Mouse (Mus musculus) limb, embryonic 13.5 days (tissue): ENCODE results near the gene B3gnt9. TPM values are rescaled to one million over a fixed set of nuclear protein-coding genes. Genes with fewer than 3 reads are reported as not detected.

Experiments
- ATAC-seq: fragments of 200-750 bp; cut with Nextera tagmentation; 2 replicates; pipeline ENCODE4 v1.8.0; 2017; ENCODE audit warnings: low read depth, moderate number of reproducible peaks, moderate TSS enrichment; ENCODE audit not compliant: low FRiP score
- H3K27ac ChIP-seq: fragments of 300-500 bp; sonication (generic); 2 replicates; pipeline ENCODE4 v1.5.1; 2015; ENCODE audit warnings: inconsistent platforms, mild to moderate bottlenecking, moderate library complexity
- H3K27me3 ChIP-seq: fragments of 300-500 bp; sonication (generic); 2 replicates; pipeline ENCODE4 v1.6.1; 2015; ENCODE audit warnings: mild to moderate bottlenecking, inconsistent platforms
- H3K36me3 ChIP-seq: fragments of 300-500 bp; sonication (generic); 2 replicates; pipeline ENCODE4 v1.6.1; 2015; ENCODE audit warnings: inconsistent platforms, mild to moderate bottlenecking, moderate library complexity
- H3K4me1 ChIP-seq: fragments of 300-500 bp; sonication (generic); 2 replicates; pipeline ENCODE4 v1.6.1; 2015; ENCODE audit warnings: inconsistent platforms
- H3K4me2 ChIP-seq: fragments of 300-500 bp; sonication (generic); replicated peaks from 2 replicates; pipeline ENCODE4 v1.6.1; 2015; ENCODE audit warnings: inconsistent platforms, mild to moderate bottlenecking, moderate library complexity
- H3K4me3 ChIP-seq: fragments of 300-500 bp; sonication (generic); 2 replicates; pipeline ENCODE4 v1.5.1; 2015; ENCODE audit warnings: moderate library complexity, mild to moderate bottlenecking, inconsistent platforms
- H3K9ac ChIP-seq: fragments of 300-500 bp; sonication (generic); 2 replicates; pipeline ENCODE4 v1.6.1; 2015; ENCODE audit warnings: mild to moderate bottlenecking, inconsistent platforms
- H3K9me3 ChIP-seq: fragments of 300-500 bp; sonication (generic); 2 replicates; pipeline ENCODE4 v1.6.1; 2016; ENCODE audit warnings: inconsistent platforms
- WGBS: fragments of 180-500 bp; shearing (Covaris S2); methylation state at CpG from one replicate; pipeline ENCODE4 v1.1.7; 2015; 5-methylcytosine and 5-hydroxymethylcytosine counted together
- polyA plus RNA-seq: library from polyadenylated mRNA; unstranded; fragments of >200 nt; fragmentation: Nextera tagmentation; extraction: Ambion mirVana; gene quantifications from 2 replicates; pipeline ENCODE4 v1.2.1, GENCODE M21; 2015

B3gnt9 gene
- polyA plus RNA-seq, result 24.7 and 25.4 TPM in 2 replicates

DNA sequence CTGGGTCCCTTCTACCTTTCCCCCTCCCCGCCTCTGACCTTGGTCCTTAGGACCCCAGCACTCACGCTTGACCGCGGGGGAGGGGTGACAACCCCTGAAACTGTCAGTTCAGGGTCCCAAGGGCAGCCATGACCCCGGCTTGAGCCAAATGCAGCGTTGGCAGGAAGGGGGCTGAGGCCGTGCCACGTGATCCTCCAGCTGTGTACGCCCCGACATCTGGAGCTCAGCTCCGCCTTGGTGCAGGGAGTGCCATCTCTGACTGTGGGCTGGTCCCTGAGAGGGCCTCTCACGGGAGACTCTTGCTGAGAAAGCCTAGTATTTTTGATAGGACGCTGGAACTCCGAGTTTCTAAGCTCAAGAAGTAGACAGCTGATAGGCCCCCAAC is at the start of gene B3gnt9:
TSS of gene B3gnt9 (minus strand) at position 188 of the 385 bp plus-strand sequence.
- Histone ChIP-seq H3K9ac (peak within 1 kb of the TSS; percentile 76), H3K9me3 (no peaks in the 10 kb centered on the region), H3K36me3 (peaks cover 32% of the 10 kb centered on the region), H3K27me3 (peaks cover 42% of the 10 kb centered on the region), H3K4me2 (peak within 1 kb of the TSS; percentile 90), H3K4me1 (peaks cover 35% of the 10 kb centered on the region), H3K27ac (peak within 1 kb of the TSS; percentile 84), H3K4me3 (peak within 1 kb of the TSS; percentile 63)
- peak; percentile 77 for ATAC-seq
- 1% methylated on average over 14 of the region's 14 CpGs for WGBS

DNA sequence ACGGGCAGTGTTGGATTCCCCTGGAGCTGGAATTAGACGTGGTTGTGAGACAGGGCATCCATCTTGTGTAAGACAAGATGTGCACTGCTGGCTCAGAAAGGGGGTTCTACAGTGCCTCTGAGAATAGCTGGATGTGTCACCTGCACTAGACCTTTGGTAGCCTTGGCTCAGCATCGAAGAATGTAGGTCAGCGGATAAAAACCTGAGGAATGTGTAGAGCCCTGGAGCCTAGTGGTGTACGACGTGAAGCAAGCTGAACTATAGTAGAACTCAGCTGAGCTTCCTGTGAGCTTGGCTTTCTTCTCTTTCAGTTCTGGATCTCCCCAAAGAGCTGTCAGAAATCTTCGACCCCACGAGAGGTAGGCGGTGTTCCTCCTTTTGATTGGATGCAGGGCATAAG is 48.9 kb upstream of the B3gnt9 start:
- Histone ChIP-seq H3K4me3 (no peak overlapping the region), H3K9ac (no peak overlapping the region), H3K27ac (no peak overlapping the region), H3K4me1 (peaks cover 27% of the 10 kb centered on the region), H3K36me3 (peaks cover 79% of the 10 kb centered on the region), H3K4me2 (no peak overlapping the region), H3K27me3 (no peaks in the 10 kb centered on the region), H3K9me3 (no peaks in the 10 kb centered on the region)
- WGBS, result 86% methylated on average over 9 of the region's 9 CpGs
- ATAC-seq, result no peak

- H3K4me3 ChIP-seq, result no peak overlapping the region
- no peak overlapping the region for H3K4me2 ChIP-seq
- 90% methylated on average over 8 of the region's 8 CpGs for whole genome bisulfite sequencing
- H3K9me3 ChIP-seq, result no peaks in the 10 kb centered on the region
- H3K4me1 ChIP-seq, result peaks cover 32% of the 10 kb centered on the region
- no peak overlapping the region for H3K9ac ChIP-seq
- no peak overlapping the region for H3K27ac ChIP-seq
- peaks cover 78% of the 10 kb centered on the region for H3K36me3 ChIP-seq
- no peak for ATAC-seq
- H3K27me3 ChIP-seq, result no peaks in the 10 kb centered on the region
Measured at GRCm38 (mm10) chr8:105303396-105303795, 48.4 kb upstream of the B3gnt9 start.

DNA sequence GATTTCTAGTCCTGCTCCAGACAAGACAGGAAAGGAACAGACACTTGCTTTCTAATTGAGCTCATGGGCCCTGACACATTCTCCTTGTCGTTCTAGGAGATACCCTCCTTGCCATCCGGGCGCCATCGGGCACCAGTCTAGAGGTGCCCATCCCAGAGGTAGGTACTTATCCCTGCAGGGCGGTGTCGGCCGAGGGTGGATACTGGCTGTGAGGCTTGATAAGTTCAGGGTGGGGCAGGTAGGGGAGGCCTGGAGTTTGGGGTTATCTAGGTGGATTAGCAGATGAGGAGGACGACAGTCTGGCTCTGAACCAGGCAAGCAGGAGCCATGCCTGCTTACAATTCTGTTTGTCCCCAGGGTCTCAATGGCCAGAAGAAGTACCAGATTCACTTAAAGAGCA is 45.0 kb upstream of the B3gnt9 start:
- Histone ChIP-seq H3K9ac (no peak overlapping the region), H3K27ac (no peak overlapping the region), H3K4me1 (peaks cover 26% of the 10 kb centered on the region), H3K27me3 (no peaks in the 10 kb centered on the region; the same call in 1 of the 2 replicates), H3K4me3 (no peak overlapping the region), H3K4me2 (no peak overlapping the region), H3K9me3 (no peaks in the 10 kb centered on the region), H3K36me3 (peaks cover 59% of the 10 kb centered on the region)
- no peak for ATAC-seq
- 95% methylated on average over 8 of the region's 8 CpGs for WGBS

DNA sequence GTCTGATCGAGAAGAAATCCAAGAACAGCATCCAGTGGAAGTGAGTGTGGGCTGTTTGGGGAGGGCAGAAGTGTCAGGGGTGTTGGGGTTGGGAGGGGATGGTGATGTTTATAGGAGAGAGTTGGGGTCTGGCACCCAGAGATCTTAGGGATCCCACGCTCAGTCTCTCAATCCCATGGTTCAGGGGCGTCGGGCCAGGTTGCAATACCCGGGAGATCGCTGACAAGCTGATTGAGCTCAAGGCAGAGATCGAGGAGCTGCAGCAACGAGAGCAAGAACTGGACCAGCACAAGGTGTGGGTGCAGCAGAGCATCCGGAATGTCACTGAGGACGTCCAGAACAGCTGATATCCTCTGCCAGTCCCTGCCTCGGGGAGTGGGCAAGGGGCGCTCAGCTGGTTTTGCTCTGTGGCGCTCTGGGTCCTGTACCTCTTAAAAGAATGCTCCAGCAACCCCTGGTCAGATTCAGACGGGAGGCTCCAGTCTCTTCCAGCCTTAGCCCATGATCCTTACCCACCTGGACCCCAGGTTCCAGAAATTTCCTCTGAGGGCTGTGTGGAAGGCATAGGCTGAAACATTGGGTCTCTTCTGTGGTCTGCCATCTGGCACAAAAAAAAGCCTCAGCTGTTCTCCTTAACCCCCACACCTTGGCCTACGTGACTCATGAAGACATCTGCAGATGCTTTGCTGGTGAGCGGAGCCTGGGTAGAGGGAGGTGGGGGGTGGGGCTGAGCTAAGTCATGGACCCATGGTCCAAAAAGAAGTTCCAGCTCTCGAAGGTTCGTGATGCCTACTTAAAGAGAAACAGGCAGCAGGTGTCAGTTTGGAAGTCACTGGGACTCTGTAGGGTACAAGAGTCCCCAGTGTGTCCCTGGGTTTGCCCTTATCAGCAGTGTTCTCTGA is 43.6 kb upstream of the B3gnt9 start:
- Histone ChIP-seq H3K36me3 (peaks cover 46% of the 10 kb centered on the region), H3K4me1 (peaks cover 18% of the 10 kb centered on the region), H3K27me3 (peaks cover 5% of the 10 kb centered on the region; the same call in 1 of the 2 replicates), H3K4me3 (peak overlapping the region; percentile 98), H3K4me2 (peak overlapping the region; percentile 97), H3K9me3 (no peaks in the 10 kb centered on the region), H3K27ac (0 out of 2 replicates have a peak overlapping the region, but pooled peaks have one; percentile 58), H3K9ac (peak overlapping the region; percentile 94)
- WGBS, result 58% methylated on average over 18 of the region's 18 CpGs
- no peak for ATAC-seq

DNA sequence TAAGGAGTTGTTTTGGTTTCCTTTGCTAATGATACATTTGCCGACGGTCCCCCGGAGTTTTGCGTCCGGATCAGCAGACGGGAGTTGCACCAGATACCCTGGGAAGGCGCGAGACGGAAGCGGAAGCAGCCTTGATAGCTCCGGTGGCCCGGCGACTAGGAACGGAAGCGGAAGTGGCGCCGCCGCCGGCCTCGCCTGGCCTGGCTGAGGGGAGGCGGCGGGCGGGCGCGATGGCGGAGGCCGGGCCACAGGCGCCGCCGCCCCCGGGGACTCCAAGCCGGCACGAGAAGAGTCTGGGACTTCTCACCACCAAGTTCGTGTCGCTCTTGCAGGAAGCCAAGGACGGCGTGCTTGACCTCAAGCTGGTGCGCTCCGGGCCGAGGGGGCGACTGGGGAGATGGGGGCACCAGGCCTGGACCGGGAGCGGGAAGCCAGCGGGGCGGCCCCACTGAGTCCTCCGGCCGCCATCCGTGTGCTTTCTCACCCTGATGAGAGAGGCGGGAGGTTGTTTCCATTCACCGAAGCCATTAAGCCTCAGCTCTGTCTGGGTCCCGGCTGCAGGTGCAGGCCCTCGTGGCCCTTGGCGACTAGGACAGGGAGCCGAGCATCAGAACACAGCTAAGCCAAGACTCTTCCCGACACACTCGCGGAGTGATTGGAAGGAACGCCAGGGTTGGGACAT is 42.7 kb upstream of the B3gnt9 start, which contains the start of gene E2f4:
TSS of gene E2f4 (plus strand) at position 153 of the 682 bp plus-strand sequence.
- Histone ChIP-seq H3K4me2 (peak within 1 kb of the TSS; percentile 97), H3K4me3 (peak within 1 kb of the TSS; percentile 98), H3K4me1 (peaks cover 18% of the 10 kb centered on the region), H3K27ac (peak within 1 kb of the TSS; percentile 58), H3K9ac (peak within 1 kb of the TSS; percentile 94), H3K9me3 (no peaks in the 10 kb centered on the region), H3K36me3 (peaks cover 39% of the 10 kb centered on the region), H3K27me3 (peaks cover 15% of the 10 kb centered on the region)
- WGBS, result under 1% methylated on average over 58 of the region's 58 CpGs
- ATAC-seq, result peak; percentile 90

GRCm38 (mm10) chr8:105295895-105296573 is 41.1 kb upstream of the B3gnt9 start, which contains the start of gene Exoc3l:
Gene Exoc3l (minus strand): TSS chr8:105296101.
- H3K27ac ChIP-seq, result peak within 1 kb of the TSS; percentile 48; the same call in 1 of the 2 replicates
- ATAC-seq, result no peak
- H3K4me3 ChIP-seq, result peak within 1 kb of the TSS; percentile 98
- WGBS, result 62% methylated on average over 11 of the region's 11 CpGs
- peak within 1 kb of the TSS; percentile 97 for H3K4me2 ChIP-seq
- H3K36me3 ChIP-seq, result peaks cover 22% of the 10 kb centered on the region
- H3K27me3 ChIP-seq, result peaks cover 15% of the 10 kb centered on the region
- peak within 1 kb of the TSS; percentile 15; the same call in 1 of the 2 replicates for H3K9ac ChIP-seq
- H3K9me3 ChIP-seq, result no peaks in the 10 kb centered on the region
- H3K4me1 ChIP-seq, result peaks cover 18% of the 10 kb centered on the region

- Histone ChIP-seq H3K27ac (no peak overlapping the region), H3K4me2 (peak overlapping the region; percentile 31), H3K4me1 (peaks cover 24% of the 10 kb centered on the region), H3K9ac (peak overlapping the region; percentile 15; the same call in 1 of the 2 replicates), H3K4me3 (0 out of 2 replicates have a peak overlapping the region, but pooled peaks have one; percentile 11), H3K27me3 (peaks cover 21% of the 10 kb centered on the region), H3K36me3 (peaks cover 15% of the 10 kb centered on the region), H3K9me3 (no peaks in the 10 kb centered on the region)
- ATAC-seq, result no peak
- WGBS, result 65% methylated on average over 11 of the region's 11 CpGs
Measured at GRCm38 (mm10) chr8:105295256-105295655, 40.3 kb upstream of the B3gnt9 start.

GRCm38 (mm10) chr8:105294776-105295175 is 39.8 kb upstream of the B3gnt9 start:
- Histone ChIP-seq H3K27ac (no peak overlapping the region), H3K36me3 (peaks cover 10% of the 10 kb centered on the region), H3K4me3 (0 out of 2 replicates have a peak overlapping the region, but pooled peaks have one; percentile 11), H3K4me1 (peaks cover 29% of the 10 kb centered on the region), H3K27me3 (peaks cover 26% of the 10 kb centered on the region), H3K9ac (peak overlapping the region; percentile 15; the same call in 1 of the 2 replicates), H3K4me2 (peak overlapping the region; percentile 31; the same call in 1 of the 2 replicates), H3K9me3 (no peaks in the 10 kb centered on the region)
- 72% methylated on average over 9 of the region's 9 CpGs for whole genome bisulfite sequencing
- ATAC-seq, result no peak

- Histone ChIP-seq H3K4me1 (peaks cover 31% of the 10 kb centered on the region), H3K27ac (no peak overlapping the region), H3K9me3 (no peaks in the 10 kb centered on the region), H3K27me3 (peaks cover 28% of the 10 kb centered on the region), H3K4me3 (no peak overlapping the region), H3K36me3 (no peaks in the 10 kb centered on the region), H3K4me2 (no peak overlapping the region), H3K9ac (no peak overlapping the region)
- no peak for ATAC-seq
- 62% methylated on average over 19 of the region's 19 CpGs for WGBS
Measured at GRCm38 (mm10) chr8:105293405-105293804, 38.5 kb upstream of the B3gnt9 start.

DNA sequence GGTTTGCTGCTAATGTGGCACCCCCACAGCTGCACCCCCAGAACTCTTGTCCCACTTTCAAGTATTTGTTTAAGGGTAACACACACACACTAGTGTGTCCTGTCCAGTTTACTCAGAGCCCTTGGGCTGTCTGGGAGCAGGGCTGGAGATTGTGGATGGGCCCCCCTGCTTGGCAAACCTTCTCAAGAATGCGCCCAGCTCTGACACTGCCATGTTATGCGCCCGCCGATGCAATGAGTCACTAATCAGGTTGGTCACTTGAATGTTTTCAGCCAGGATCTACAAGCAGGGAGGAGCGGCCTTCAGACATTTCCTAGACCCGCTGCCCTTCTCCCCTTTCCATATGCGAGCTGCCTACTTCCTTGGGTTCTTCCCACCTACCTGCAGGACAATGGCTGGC is 37.5 kb upstream of the B3gnt9 start:
- no peak for ATAC-seq
- Histone ChIP-seq H3K4me1 (peaks cover 33% of the 10 kb centered on the region), H3K9ac (no peak overlapping the region), H3K4me3 (no peak overlapping the region), H3K9me3 (no peaks in the 10 kb centered on the region), H3K4me2 (no peak overlapping the region), H3K36me3 (no peaks in the 10 kb centered on the region), H3K27ac (no peak overlapping the region), H3K27me3 (peaks cover 28% of the 10 kb centered on the region)
- 80% methylated on average over 7 of the region's 7 CpGs for WGBS
